Mouse (Mus musculus): ENCODE measurements around the gene Lif. TPM values are rescaled to one million over a fixed set of nuclear protein-coding genes. Genes with fewer than 3 reads are reported as not detected.

The Lif gene
- 0.05 TPM in 1 of 2 replicates, not detected in the other for polyA plus RNA-seq (2015; fragmentation: Nextera tagmentation; extraction: Ambion mirVana)

- no peaks in the 10 kb centered on the region; the same call in 1 of the 2 replicates for H3K27me3 ChIP-seq (replicated peaks)
- WGBS, result 66% methylated on average over 11 of the region's 11 CpGs
- no peak within 1 kb of the TSS for H3K9ac ChIP-seq
- no peak within 1 kb of the TSS for H3K4me3 ChIP-seq
- peaks cover 6% of the 10 kb centered on the region for H3K4me1 ChIP-seq
- ATAC-seq (replicated peaks), result no peak
- H3K9me3 ChIP-seq, result no peaks in the 10 kb centered on the region
- H3K27ac ChIP-seq, result no peak within 1 kb of the TSS
- H3K4me2 ChIP-seq, result no peak within 1 kb of the TSS
- no peaks in the 10 kb centered on the region for H3K36me3 ChIP-seq (replicated peaks)
Measured at GRCm38 (mm10) chr11:4256846-4257607, at the start of gene Lif. TSS of gene Lif (plus strand) at chr11:4257557.

GRCm38 (mm10) chr11:4207655-4208054, 49.7 kb upstream of the Lif start:
- H3K9ac ChIP-seq, result no peak overlapping the region
- 96% methylated on average over 9 of the region's 9 CpGs for WGBS
- no peaks in the 10 kb centered on the region for H3K27me3 ChIP-seq (replicated peaks)
- H3K4me1 ChIP-seq, result no peaks in the 10 kb centered on the region
- no peak for ATAC-seq (replicated peaks)
- no peak overlapping the region for H3K4me2 ChIP-seq
- H3K4me3 ChIP-seq, result no peak overlapping the region
- H3K36me3 ChIP-seq (replicated peaks), result peaks cover 7% of the 10 kb centered on the region; the same call in 1 of the 2 replicates
- H3K27ac ChIP-seq, result no peak overlapping the region
- no peaks in the 10 kb centered on the region for H3K9me3 ChIP-seq

DNA sequence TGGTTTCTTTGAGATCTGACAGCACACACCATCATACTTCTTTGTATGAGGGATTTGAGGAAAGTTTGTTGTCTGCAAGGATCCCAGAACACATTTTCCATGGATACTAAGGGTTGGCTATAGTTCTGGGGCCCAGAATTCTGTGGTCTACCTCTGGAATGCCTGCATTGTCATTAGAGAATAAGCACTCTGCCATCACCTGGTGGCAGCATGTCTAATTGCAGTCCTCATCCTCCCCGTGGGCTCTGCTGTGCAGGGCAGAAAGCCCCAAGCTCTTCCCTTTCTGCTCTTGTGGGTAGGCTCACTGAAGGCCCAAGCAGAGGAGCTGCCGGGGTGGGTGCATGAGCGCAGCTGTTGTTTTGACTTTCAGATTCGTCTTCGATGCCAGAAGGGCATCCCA, 47.8 kb upstream of the Lif start:
- no peak for ATAC-seq (replicated peaks)
- Histone ChIP-seq H3K36me3 (replicated peaks) (peaks cover 16% of the 10 kb centered on the region; the same call in 1 of the 2 replicates), H3K27me3 (replicated peaks) (no peaks in the 10 kb centered on the region), H3K4me3 (no peak overlapping the region), H3K4me2 (no peak overlapping the region), H3K9me3 (no peaks in the 10 kb centered on the region), H3K9ac (no peak overlapping the region), H3K27ac (no peak overlapping the region), H3K4me1 (no peaks in the 10 kb centered on the region)
- 80% methylated on average over 5 of the region's 5 CpGs for WGBS

GRCm38 (mm10) chr11:4210786-4211185, 46.6 kb upstream of the Lif start:
- H3K4me3 ChIP-seq, result no peak overlapping the region
- peaks cover 16% of the 10 kb centered on the region; the same call in 1 of the 2 replicates for H3K36me3 ChIP-seq (replicated peaks)
- WGBS, result 83% methylated on average over 1 of the region's 1 CpGs
- H3K27ac ChIP-seq, result no peak overlapping the region
- no peaks in the 10 kb centered on the region for H3K27me3 ChIP-seq (replicated peaks)
- ATAC-seq (replicated peaks), result no peak
- H3K4me1 ChIP-seq, result no peaks in the 10 kb centered on the region
- H3K9ac ChIP-seq, result no peak overlapping the region
- no peak overlapping the region for H3K4me2 ChIP-seq
- H3K9me3 ChIP-seq, result no peaks in the 10 kb centered on the region

GRCm38 (mm10) chr11:4213107-4213506, 44.2 kb upstream of the Lif start:
- peaks cover 10% of the 10 kb centered on the region for H3K27me3 ChIP-seq (replicated peaks)
- H3K36me3 ChIP-seq (replicated peaks), result peaks cover 16% of the 10 kb centered on the region; the same call in 1 of the 2 replicates
- no peak overlapping the region for H3K9ac ChIP-seq
- 92% methylated on average over 10 of the region's 10 CpGs for WGBS
- no peak overlapping the region for H3K4me3 ChIP-seq
- no peak overlapping the region for H3K27ac ChIP-seq
- peaks cover 4% of the 10 kb centered on the region for H3K4me1 ChIP-seq
- H3K4me2 ChIP-seq, result no peak overlapping the region
- ATAC-seq (replicated peaks), result no peak
- no peaks in the 10 kb centered on the region for H3K9me3 ChIP-seq

DNA sequence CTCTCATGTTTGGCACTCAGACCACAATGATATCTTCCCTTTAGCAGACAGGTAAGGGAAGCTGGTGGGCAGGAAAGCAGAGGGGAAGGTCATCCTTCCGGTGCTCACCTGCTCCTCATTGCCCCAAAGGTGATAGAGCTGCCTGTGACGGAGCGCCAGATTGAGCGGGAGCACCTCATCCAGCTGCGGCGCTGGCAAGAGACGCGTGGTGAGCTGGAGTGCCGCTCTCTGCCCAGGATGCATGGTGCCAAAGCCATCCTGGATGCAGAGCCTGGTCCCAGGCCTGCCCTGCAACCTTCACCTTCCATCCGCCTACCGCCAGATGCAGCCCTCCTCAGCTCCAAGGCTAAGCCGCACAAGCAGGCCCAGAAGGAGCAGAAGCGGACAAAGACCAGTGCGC, 42.8 kb upstream of the Lif start:
- peaks cover 16% of the 10 kb centered on the region; the same call in 1 of the 2 replicates for H3K36me3 ChIP-seq (replicated peaks)
- WGBS, result 95% methylated on average over 14 of the region's 14 CpGs

DNA sequence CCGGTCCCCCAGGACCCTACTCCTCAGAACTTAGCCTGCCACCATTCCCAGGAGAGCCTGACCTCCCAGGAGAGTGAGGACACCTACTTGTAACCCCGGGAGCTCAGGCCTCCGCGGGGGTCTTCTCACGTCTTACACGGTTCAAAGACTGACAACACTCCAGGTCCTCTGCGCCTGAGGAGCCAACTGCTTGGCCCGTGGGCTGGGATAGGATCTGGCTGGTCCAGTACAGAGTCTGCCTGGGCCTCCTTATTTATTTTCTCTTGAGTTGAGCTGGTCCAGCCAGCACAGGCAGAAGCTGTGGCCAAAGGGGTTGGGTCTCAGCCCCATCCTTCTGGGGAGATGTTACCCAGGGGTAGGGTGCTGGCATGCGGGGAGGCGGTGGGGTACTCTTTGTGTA, 42.3 kb upstream of the Lif start:
- Histone ChIP-seq H3K4me2 (no peak overlapping the region), H3K4me1 (peaks cover 10% of the 10 kb centered on the region), H3K36me3 (replicated peaks) (peaks cover 14% of the 10 kb centered on the region; the same call in 1 of the 2 replicates), H3K9ac (no peak overlapping the region), H3K9me3 (no peaks in the 10 kb centered on the region), H3K27ac (no peak overlapping the region), H3K27me3 (replicated peaks) (peaks cover 26% of the 10 kb centered on the region), H3K4me3 (no peak overlapping the region)
- no peak for ATAC-seq (replicated peaks)
- WGBS, result 84% methylated on average over 10 of the region's 10 CpGs

More for the DNA sequence above, 42.8 kb upstream of the Lif start:
- H3K4me3 ChIP-seq, result no peak overlapping the region
- no peak overlapping the region for H3K9ac ChIP-seq
- H3K4me2 ChIP-seq, result no peak overlapping the region
- H3K4me1 ChIP-seq, result peaks cover 10% of the 10 kb centered on the region
- no peak overlapping the region for H3K27ac ChIP-seq
- peaks cover 23% of the 10 kb centered on the region for H3K27me3 ChIP-seq (replicated peaks)
- H3K9me3 ChIP-seq, result no peaks in the 10 kb centered on the region
- no peak for ATAC-seq (replicated peaks)

DNA sequence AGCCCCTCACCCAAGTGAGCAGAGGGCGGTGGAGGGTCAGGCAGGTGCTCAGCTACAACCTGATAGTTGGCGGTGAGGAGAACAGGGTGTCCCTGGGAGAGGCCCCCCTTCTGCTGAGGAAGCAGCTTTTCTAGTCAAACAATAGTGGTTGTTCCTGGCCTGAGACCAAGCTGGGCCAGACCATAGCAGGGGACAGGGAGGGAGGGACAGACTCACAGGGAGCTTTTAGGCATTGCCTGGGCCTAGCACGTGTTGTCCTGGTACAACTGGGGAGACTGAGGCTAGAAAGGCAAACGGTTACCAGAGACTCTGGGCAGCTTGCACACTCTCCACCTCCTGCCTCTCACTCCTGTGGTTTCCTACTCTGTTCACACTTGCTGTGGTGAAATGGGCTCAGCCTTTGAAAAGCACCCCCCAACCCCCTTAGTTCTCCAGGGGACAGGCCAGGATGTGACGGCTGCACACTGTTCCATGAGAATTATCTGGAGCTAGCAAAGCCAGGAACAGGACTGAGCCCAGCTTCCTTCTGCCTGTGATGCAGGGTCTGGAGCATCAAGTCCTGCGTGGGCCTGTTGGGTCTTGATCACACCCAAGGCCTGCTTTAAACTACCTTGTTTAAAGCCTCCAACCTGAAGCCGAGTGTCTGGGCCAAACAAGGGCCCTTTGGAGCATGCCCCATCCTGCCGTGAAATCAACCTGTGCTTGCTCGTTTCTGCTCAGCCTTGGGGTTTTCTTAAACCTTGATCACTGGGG, 40.9 kb upstream of the Lif start:
- WGBS, result 81% methylated on average over 9 of the region's 9 CpGs
- ATAC-seq (replicated peaks), result no peak
- Histone ChIP-seq H3K9ac (no peak overlapping the region), H3K4me3 (no peak overlapping the region), H3K4me2 (no peak overlapping the region), H3K36me3 (replicated peaks) (peaks cover 11% of the 10 kb centered on the region; the same call in 1 of the 2 replicates), H3K9me3 (no peaks in the 10 kb centered on the region), H3K27ac (no peak overlapping the region), H3K4me1 (peaks cover 10% of the 10 kb centered on the region), H3K27me3 (replicated peaks) (peaks cover 26% of the 10 kb centered on the region)

GRCm38 (mm10) chr11:4217914-4218629, 39.3 kb upstream of the Lif start, which contains the start of gene Castor1:
TSS of gene Castor1 (plus strand) at chr11:4218225.
- H3K36me3 ChIP-seq (replicated peaks), result peaks cover 5% of the 10 kb centered on the region; the same call in 1 of the 2 replicates
- H3K9me3 ChIP-seq, result no peaks in the 10 kb centered on the region
- H3K27ac ChIP-seq, result no peak within 1 kb of the TSS
- H3K9ac ChIP-seq, result peak within 1 kb of the TSS; percentile 33; the same call in 1 of the 2 replicates
- H3K4me3 ChIP-seq, result peak within 1 kb of the TSS; percentile 40
- peaks cover 10% of the 10 kb centered on the region for H3K4me1 ChIP-seq
- H3K4me2 ChIP-seq, result peak within 1 kb of the TSS; percentile 77
- H3K27me3 ChIP-seq (replicated peaks), result peaks cover 26% of the 10 kb centered on the region
- WGBS, result 1% methylated on average over 56 of the region's 56 CpGs
- peak; percentile 46 for ATAC-seq (replicated peaks)

DNA sequence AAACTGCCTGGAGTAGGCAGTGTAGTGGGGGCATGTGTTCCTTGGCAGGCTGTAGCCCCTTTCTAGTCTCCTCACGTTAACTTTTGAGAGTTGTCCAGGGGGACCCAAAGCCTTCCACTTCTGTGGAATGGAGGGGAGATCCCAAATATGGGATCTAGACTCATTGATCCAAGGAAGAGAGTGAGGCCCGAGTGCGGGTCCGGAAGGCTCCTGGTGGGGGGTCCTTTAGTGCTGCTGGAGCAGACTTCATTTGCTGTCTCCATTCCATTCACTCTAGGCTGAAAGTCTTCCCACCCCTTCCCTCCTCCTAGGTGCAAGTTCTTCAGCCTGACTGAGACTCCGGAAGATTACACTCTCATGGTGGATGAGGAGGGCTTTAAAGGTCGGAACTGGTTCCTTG, 38.7 kb upstream of the Lif start:
- Histone ChIP-seq H3K27ac (no peak overlapping the region), H3K4me1 (peaks cover 10% of the 10 kb centered on the region), H3K9ac (peak overlapping the region; percentile 33; the same call in 1 of the 2 replicates), H3K4me2 (peak overlapping the region; percentile 77), H3K4me3 (peak overlapping the region; percentile 40), H3K9me3 (no peaks in the 10 kb centered on the region), H3K36me3 (replicated peaks) (no peaks in the 10 kb centered on the region; the same call in 1 of the 2 replicates), H3K27me3 (replicated peaks) (peaks cover 26% of the 10 kb centered on the region)
- no peak for ATAC-seq (replicated peaks)
- 3% methylated on average over 6 of the region's 6 CpGs for WGBS

GRCm38 (mm10) chr11:4219317-4219751, 38.0 kb upstream of the Lif start:
- no peak overlapping the region for H3K27ac ChIP-seq

GRCm38 (mm10) chr11:4219908-4220307, 37.4 kb upstream of the Lif start:
- no peak overlapping the region for H3K4me2 ChIP-seq
- ATAC-seq (replicated peaks), result no peak
- WGBS, result 63% methylated on average over 9 of the region's 9 CpGs
- H3K9ac ChIP-seq, result no peak overlapping the region
- H3K36me3 ChIP-seq (replicated peaks), result no peaks in the 10 kb centered on the region; the same call in 1 of the 2 replicates
- H3K4me3 ChIP-seq, result no peak overlapping the region
- H3K4me1 ChIP-seq, result peaks cover 10% of the 10 kb centered on the region
- H3K9me3 ChIP-seq, result no peaks in the 10 kb centered on the region
- H3K27me3 ChIP-seq (replicated peaks), result peaks cover 26% of the 10 kb centered on the region
- H3K27ac ChIP-seq, result no peak overlapping the region

More at GRCm38 (mm10) chr11:4219317-4219751, 38.0 kb upstream of the Lif start:
- H3K4me2 ChIP-seq, result no peak overlapping the region
- ATAC-seq (replicated peaks), result no peak
- peaks cover 10% of the 10 kb centered on the region for H3K4me1 ChIP-seq
- H3K9me3 ChIP-seq, result no peaks in the 10 kb centered on the region
- H3K27me3 ChIP-seq (replicated peaks), result peaks cover 26% of the 10 kb centered on the region
- H3K4me3 ChIP-seq, result no peak overlapping the region
- no peaks in the 10 kb centered on the region; the same call in 1 of the 2 replicates for H3K36me3 ChIP-seq (replicated peaks)
- H3K9ac ChIP-seq, result no peak overlapping the region
- WGBS, result 12% methylated on average over 2 of the region's 2 CpGs

Measured in midbrain, embryonic 15.5 days (tissue).